In the genomic region with DNA sequence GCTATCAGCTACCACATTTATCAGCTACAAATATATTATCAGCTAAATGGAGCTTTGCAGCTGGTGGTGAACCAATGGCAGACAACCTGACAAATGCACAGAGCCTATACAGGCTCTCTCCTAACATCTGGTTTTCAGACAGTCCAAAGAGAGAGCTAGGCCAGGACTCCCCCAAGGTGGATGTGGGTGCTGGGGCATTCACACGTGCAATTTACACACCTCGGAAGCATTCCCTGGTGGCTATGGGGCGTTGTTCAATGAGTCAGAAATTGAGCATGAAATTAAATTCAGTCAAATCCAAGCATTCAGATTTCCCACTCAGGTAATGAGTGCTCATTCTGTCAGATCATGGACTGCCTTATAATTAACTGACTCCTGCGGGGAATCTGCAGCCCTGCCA, we compare ENCODE assay signal across 22 mouse cellular contexts. TPM values are rescaled to one million over a fixed set of nuclear protein-coding genes. Genes with fewer than 3 reads are reported as not detected.
"Had no signal": no experiment of that assay in that cellular context is flagged by ENCODE, and none has a peak within 500 bp of the region (broad histone marks: within the 10 kb centered on the region; RNA-seq: fewer than 3 reads in every experiment).

No protein-coding gene starts in this region.

- H3K9me3 ChIP-seq: limb, embryonic 15.5 days; lung, embryonic 15.5 days; megakaryocyte, embryonic 14.5 days; midbrain, embryonic 12.5 days; stomach, embryonic 15.5 days had no signal

- H3K4me2 ChIP-seq: limb, embryonic 15.5 days; lung, embryonic 15.5 days; midbrain, embryonic 12.5 days; stomach, embryonic 15.5 days had no signal

- H3K9ac ChIP-seq: limb, embryonic 15.5 days; lung, embryonic 15.5 days; midbrain, embryonic 12.5 days; stomach, embryonic 15.5 days had no signal

- H3K4me3 ChIP-seq: left cerebral cortex, adult 2 months; limb, embryonic 15.5 days; lung, embryonic 15.5 days; megakaryocyte, embryonic 14.5 days; midbrain, embryonic 12.5 days; stomach, embryonic 15.5 days had no signal

- H3K4me1 ChIP-seq: limb, embryonic 15.5 days; lung, embryonic 15.5 days; megakaryocyte, embryonic 14.5 days; midbrain, embryonic 12.5 days; stomach, embryonic 15.5 days had no signal

- H3K36me3 ChIP-seq: limb, embryonic 15.5 days; lung, embryonic 15.5 days; midbrain, embryonic 12.5 days; stomach, embryonic 15.5 days had no signal

- H3K27ac ChIP-seq: left cerebral cortex, adult 2 months; limb, embryonic 15.5 days; lung, embryonic 15.5 days; macrophage; midbrain, embryonic 12.5 days; stomach, embryonic 15.5 days had no signal

- H3K27me3 ChIP-seq: limb, embryonic 15.5 days; lung, embryonic 15.5 days; midbrain, embryonic 12.5 days; stomach, embryonic 15.5 days had no signal

- DNase-seq: kidney, adult 11 months; kidney, adult 9 months; kidney, postnatal 10 days; kidney, postnatal 4 days; lung, postnatal 14 days; right cerebral cortex, postnatal 14 days; thymus, adult 2 months; thymus, postnatal 25 days had no signal

RNA-seq across cellular contexts. Expression of gene Fgg, which starts 4.0 kb away (rescaled TPM):
- total RNA-seq: layer of hippocampus, adult 8-10 months; layer of hippocampus, postnatal 14 days; left cerebral cortex, adult 2 months; left cerebral cortex, postnatal 25 days had no signal
- polyA plus RNA-seq: intestine, embryonic 14.5 days; macrophage; midbrain, embryonic 12.5 days; urinary bladder, adult 2 months had no signal

RNA-seq across cellular contexts. Expression of gene Fga, which starts 14.3 kb away (rescaled TPM):
- total RNA-seq: layer of hippocampus, adult 8-10 months; layer of hippocampus, postnatal 14 days; left cerebral cortex, adult 2 months; left cerebral cortex, postnatal 25 days had no signal
- polyA plus RNA-seq: limb, embryonic 11.5 days; macrophage; midbrain, embryonic 12.5 days; urinary bladder, adult 2 months had no signal

RNA-seq across cellular contexts. Expression of gene Fgb, which starts 38.1 kb away (rescaled TPM):
- total RNA-seq: layer of hippocampus, adult 8-10 months; layer of hippocampus, postnatal 14 days; left cerebral cortex, adult 2 months; left cerebral cortex, postnatal 25 days had no signal
- polyA plus RNA-seq: macrophage; midbrain, embryonic 12.5 days; spleen, adult 2 months had no signal
